Mouse (Mus musculus) brown adipose tissue, adult 24 weeks (tissue): ENCODE measurements around the gene Sipa1l1. TPM values are rescaled to one million over a fixed set of nuclear protein-coding genes. Genes with fewer than 3 reads are reported as not detected.

Source experiments
- H3K27ac ChIP-seq: fragments of 200-500 bp; replicated peaks from 2 replicates; pipeline ENCODE4 v1.5.1; 2012; ENCODE audit warnings: low read depth, mild to moderate bottlenecking, low read length
- H3K4me1 ChIP-seq: fragments of 200-500 bp; 2 replicates; pipeline ENCODE4 v1.6.1; 2012; ENCODE audit warnings: low read length, mixed read lengths; ENCODE audit not compliant: control insufficient read depth, insufficient read depth, insufficient read length
- H3K4me3 ChIP-seq: fragments of 200-500 bp; 2 replicates; pipeline ENCODE4 v1.5.1; 2012; ENCODE audit warnings: low read depth, mild to moderate bottlenecking, low read length, moderate library complexity; ENCODE audit not compliant: insufficient read depth
- polyA plus RNA-seq: library from polyadenylated mRNA; stranded (reverse); fragments of >200 nt; gene quantifications from 2 replicates; pipeline ENCODE4 v1.2.4, GENCODE M21; 2012; ENCODE audit not compliant: missing spikeins, insufficient read depth, insufficient read length

Sipa1l1 gene
- polyA plus RNA-seq, 1 experiment, result 29.7 TPM

GRCm38 (mm10) chr12:82298662-82299460 lies 129.7 kb downstream of the Sipa1l1 start:
- Histone ChIP-seq H3K27ac (no peak overlapping the region), H3K4me1 (peaks cover 5% of the 10 kb centered on the region), H3K4me3 (no peak overlapping the region)

GRCm38 (mm10) chr12:82304140-82304539 lies 135.0 kb downstream of the Sipa1l1 start:
- H3K4me3 ChIP-seq, result no peak overlapping the region
- no peak overlapping the region for H3K27ac ChIP-seq
- peaks cover 13% of the 10 kb centered on the region for H3K4me1 ChIP-seq

GRCm38 (mm10) chr12:82306035-82306434 lies 136.9 kb downstream of the Sipa1l1 start:
- H3K4me3 ChIP-seq, result no peak overlapping the region
- peaks cover 17% of the 10 kb centered on the region for H3K4me1 ChIP-seq
- H3K27ac ChIP-seq, result 0 out of 2 replicates have a peak overlapping the region, but pooled peaks have one; percentile 10

- Histone ChIP-seq H3K27ac (no peak overlapping the region), H3K4me3 (no peak overlapping the region), H3K4me1 (peaks cover 11% of the 10 kb centered on the region)
Observed at GRCm38 (mm10) chr12:82311593-82311992, 142.5 kb downstream of the Sipa1l1 start.

- Histone ChIP-seq H3K4me1 (peaks cover 11% of the 10 kb centered on the region), H3K27ac (no peak overlapping the region), H3K4me3 (no peak overlapping the region)
Observed at GRCm38 (mm10) chr12:82312091-82312820, 143.1 kb downstream of the Sipa1l1 start.

GRCm38 (mm10) chr12:82313091-82313490 lies 144.0 kb downstream of the Sipa1l1 start:
- no peak overlapping the region for H3K4me3 ChIP-seq

GRCm38 (mm10) chr12:82319436-82320131 lies 150.5 kb downstream of the Sipa1l1 start:
- no peak overlapping the region for H3K27ac ChIP-seq
- H3K4me1 ChIP-seq, result no peaks in the 10 kb centered on the region; the same call in 1 of the 2 replicates

More at GRCm38 (mm10) chr12:82313091-82313490, 144.0 kb downstream of the Sipa1l1 start:
- Histone ChIP-seq H3K4me1 (peaks cover 11% of the 10 kb centered on the region), H3K27ac (no peak overlapping the region)

GRCm38 (mm10) chr12:82320204-82320603 lies 151.1 kb downstream of the Sipa1l1 start:
- Histone ChIP-seq H3K4me1 (peaks cover 3% of the 10 kb centered on the region; the same call in 1 of the 2 replicates), H3K27ac (no peak overlapping the region), H3K4me3 (no peak overlapping the region)

More at GRCm38 (mm10) chr12:82319436-82320131, 150.5 kb downstream of the Sipa1l1 start:
- no peak overlapping the region for H3K4me3 ChIP-seq

- peaks cover 3% of the 10 kb centered on the region; the same call in 1 of the 2 replicates for H3K4me1 ChIP-seq
- H3K4me3 ChIP-seq, result no peak overlapping the region
- H3K27ac ChIP-seq, result no peak overlapping the region
Observed at GRCm38 (mm10) chr12:82321397-82321796, 152.3 kb downstream of the Sipa1l1 start.

- H3K4me3 ChIP-seq, result no peak overlapping the region
- peaks cover 3% of the 10 kb centered on the region; the same call in 1 of the 2 replicates for H3K4me1 ChIP-seq
- no peak overlapping the region for H3K27ac ChIP-seq
Observed at GRCm38 (mm10) chr12:82321855-82322254, 152.7 kb downstream of the Sipa1l1 start.

- Histone ChIP-seq H3K27ac (no peak overlapping the region), H3K4me1 (peaks cover 3% of the 10 kb centered on the region; the same call in 1 of the 2 replicates)
Observed at GRCm38 (mm10) chr12:82322759-82323451, 153.8 kb downstream of the Sipa1l1 start.

GRCm38 (mm10) chr12:82324621-82325020 lies 155.5 kb downstream of the Sipa1l1 start:
- H3K4me3 ChIP-seq, result no peak overlapping the region
- peak overlapping the region; percentile 26; the same call in 1 of the 2 replicates for H3K27ac ChIP-seq
- H3K4me1 ChIP-seq, result peaks cover 3% of the 10 kb centered on the region; the same call in 1 of the 2 replicates

More at GRCm38 (mm10) chr12:82322759-82323451, 153.8 kb downstream of the Sipa1l1 start:
- no peak overlapping the region for H3K4me3 ChIP-seq

- peaks cover 3% of the 10 kb centered on the region; the same call in 1 of the 2 replicates for H3K4me1 ChIP-seq
- no peak overlapping the region for H3K4me3 ChIP-seq
- 0 out of 2 replicates have a peak overlapping the region, but pooled peaks have one; percentile 10 for H3K27ac ChIP-seq
Observed at GRCm38 (mm10) chr12:82325502-82325901, 156.4 kb downstream of the Sipa1l1 start.

- Histone ChIP-seq H3K4me3 (no peak overlapping the region), H3K27ac (no peak overlapping the region), H3K4me1 (peaks cover 3% of the 10 kb centered on the region; the same call in 1 of the 2 replicates)
Observed at GRCm38 (mm10) chr12:82326438-82326837, 157.3 kb downstream of the Sipa1l1 start.
